Mouse (Mus musculus): ENCODE measurements around the gene Mbnl1.

- TF ChIP-seq GATA1 (IDR thresholded peaks at IDR 0.05; ENCODE audit: borderline replicate concordance, low read length) (no peak), FLI1 (IDR thresholded peaks at IDR 0.05; ENCODE audit: low read length) (no peak)
Measured at GRCm38 (mm10) chr3:60524127-60524526, 51.5 kb downstream of the Mbnl1 start.

Measured in megakaryocyte, embryonic 14.5 days (primary cell).